Mouse (Mus musculus) kidney, postnatal 0 days (tissue): ENCODE measurements around the gene Lrr1. TPM values are rescaled to one million over a fixed set of nuclear protein-coding genes. Genes with fewer than 3 reads are reported as not detected.

Source experiments
- ATAC-seq: fragments of 200-750 bp; cut with Nextera tagmentation; replicated peaks from 2 replicates; pipeline ENCODE4 v1.8.0; 2017; ENCODE audit warnings: low read depth, moderate number of reproducible peaks, moderate TSS enrichment, moderate library complexity; ENCODE audit not compliant: low FRiP score
- DNase-seq: peaks from one replicate; pipeline ENCODE4 v3.0.0-alpha.2; 2016; ENCODE audit warnings: low spot score
- H3K27ac ChIP-seq: fragments of 300-500 bp; sonication (generic); 2 replicates; pipeline ENCODE4 v1.5.1; 2014; ENCODE audit warnings: mild to moderate bottlenecking
- H3K27me3 ChIP-seq: fragments of 300-500 bp; sonication (generic); 2 replicates; pipeline ENCODE4 v1.6.1; 2014; ENCODE audit warnings: low read length, mixed read lengths; ENCODE audit not compliant: insufficient read depth
- H3K36me3 ChIP-seq: fragments of 300-500 bp; sonication (generic); 2 replicates; pipeline ENCODE4 v1.6.1; 2014; ENCODE audit warnings: low read length, mixed read lengths; ENCODE audit not compliant: insufficient read depth
- H3K4me1 ChIP-seq: fragments of 300-500 bp; sonication (generic); replicated peaks from 2 replicates; pipeline ENCODE4 v1.6.1; 2014; ENCODE audit warnings: antibody characterized with exemption, low read length, mixed read lengths; ENCODE audit not compliant: insufficient read depth
- H3K4me2 ChIP-seq: fragments of 300-500 bp; sonication (generic); 2 replicates; pipeline ENCODE4 v1.6.1; 2014; ENCODE audit warnings: mild to moderate bottlenecking, low read length, moderate library complexity, mixed read lengths
- H3K4me3 ChIP-seq: fragments of 300-500 bp; sonication (generic); replicated peaks from 2 replicates; pipeline ENCODE4 v1.5.1; 2014; ENCODE audit warnings: low read depth, low read length
- H3K9ac ChIP-seq: fragments of 300-500 bp; sonication (generic); 2 replicates; pipeline ENCODE4 v1.6.1; 2014; ENCODE audit warnings: low read depth, low read length
- H3K9me3 ChIP-seq: fragments of 300-500 bp; sonication (generic); replicated peaks from 2 replicates; pipeline ENCODE4 v1.6.1; 2016; ENCODE audit warnings: low read length, inconsistent platforms, mixed read lengths
- CTCF ChIP-seq: IDR thresholded peaks from 2 replicates; pipeline ENCODE4 v1.5.1; 2016; ENCODE audit warnings: antibody characterized with exemption, low read depth, mild to moderate bottlenecking, moderate library complexity
- WGBS: fragments of 180-500 bp; shearing (Covaris S2); extraction: QIAGEN DNeasy Blood & Tissue Kit; methylation state at CpG from one replicate; pipeline ENCODE4 v1.1.7; 2014; 5-methylcytosine and 5-hydroxymethylcytosine counted together
- polyA plus RNA-seq: library from polyadenylated mRNA; unstranded; fragments of >200 nt; fragmentation: Nextera tagmentation; extraction: Ambion mirVana; gene quantifications from 2 replicates; pipeline ENCODE4 v1.2.1, GENCODE M21; 2015

Lrr1 gene
- polyA plus RNA-seq = 10.7 and 11.5 TPM in 2 replicates

GRCm38 (mm10) chr12:69168461-69169106 is at the start of gene Lrr1:
TSS of gene Lrr1 (plus strand) at chr12:69168814.
- Histone ChIP-seq H3K4me1 (0 out of 2 replicates have a peak, but pooled peaks cover 9% of the 10 kb centered on the region), H3K27ac (peak within 1 kb of the TSS; percentile 55; the same call in 1 of the 2 replicates), H3K9me3 (no peaks in the 10 kb centered on the region), H3K27me3 (no peaks in the 10 kb centered on the region), H3K36me3 (no peaks in the 10 kb centered on the region), H3K9ac (peak within 1 kb of the TSS; percentile 67), H3K4me2 (peak within 1 kb of the TSS; percentile 97), H3K4me3 (peak within 1 kb of the TSS; percentile 73)
- peak; percentile 91 for DNase-seq
- TF ChIP-seq CTCF = no peak
- WGBS = under 1% methylated on average over 40 of the region's 40 CpGs
- ATAC-seq = peak; percentile 88

GRCm38 (mm10) chr12:69119908-69120307 is 48.7 kb upstream of the Lrr1 start:
- DNase-seq (no peak), ATAC-seq (no peak)
- Histone ChIP-seq H3K9ac (no peak overlapping the region), H3K27me3 (no peaks in the 10 kb centered on the region), H3K9me3 (no peaks in the 10 kb centered on the region; the same call in 1 of the 2 replicates), H3K27ac (no peak overlapping the region), H3K4me2 (no peak overlapping the region), H3K4me3 (no peak overlapping the region), H3K36me3 (no peaks in the 10 kb centered on the region), H3K4me1 (no peaks in the 10 kb centered on the region)
- WGBS = 82% methylated on average over 6 of the region's 6 CpGs
- no peak for TF ChIP-seq CTCF

- no peak overlapping the region for H3K9ac ChIP-seq
- H3K4me3 ChIP-seq = no peak overlapping the region
- H3K27me3 ChIP-seq = no peaks in the 10 kb centered on the region
- DNase-seq (no peak), ATAC-seq (no peak)
- H3K4me2 ChIP-seq = no peak overlapping the region
- WGBS = 91% methylated on average over 11 of the region's 11 CpGs
- H3K4me1 ChIP-seq = no peaks in the 10 kb centered on the region
- no peaks in the 10 kb centered on the region for H3K36me3 ChIP-seq
- TF ChIP-seq CTCF = no peak
- no peak overlapping the region for H3K27ac ChIP-seq
- no peaks in the 10 kb centered on the region for H3K9me3 ChIP-seq
Observed at GRCm38 (mm10) chr12:69122801-69123200, 45.8 kb upstream of the Lrr1 start.

GRCm38 (mm10) chr12:69125066-69125465 is 43.5 kb upstream of the Lrr1 start:
- Histone ChIP-seq H3K36me3 (no peaks in the 10 kb centered on the region), H3K27me3 (no peaks in the 10 kb centered on the region), H3K4me1 (no peaks in the 10 kb centered on the region), H3K9me3 (no peaks in the 10 kb centered on the region), H3K9ac (no peak overlapping the region), H3K4me3 (no peak overlapping the region), H3K27ac (no peak overlapping the region), H3K4me2 (no peak overlapping the region)
- DNase-seq (no peak), ATAC-seq (no peak)
- TF ChIP-seq CTCF = no peak
- 88% methylated on average over 5 of the region's 5 CpGs for WGBS

GRCm38 (mm10) chr12:69127170-69127569 is 41.4 kb upstream of the Lrr1 start:
- WGBS = 83% methylated on average over 5 of the region's 5 CpGs
- no peak overlapping the region for H3K27ac ChIP-seq
- H3K27me3 ChIP-seq = no peaks in the 10 kb centered on the region
- no peak overlapping the region for H3K4me3 ChIP-seq
- no peaks in the 10 kb centered on the region for H3K4me1 ChIP-seq
- TF ChIP-seq CTCF = peak; percentile 57
- no peak overlapping the region for H3K9ac ChIP-seq
- DNase-seq (peak; percentile 33), ATAC-seq (no peak)
- no peaks in the 10 kb centered on the region for H3K36me3 ChIP-seq
- H3K9me3 ChIP-seq = no peaks in the 10 kb centered on the region
- no peak overlapping the region for H3K4me2 ChIP-seq

GRCm38 (mm10) chr12:69127626-69128025 is 41.0 kb upstream of the Lrr1 start:
- no peak for TF ChIP-seq CTCF
- ATAC-seq (no peak), DNase-seq (no peak)
- Histone ChIP-seq H3K9ac (no peak overlapping the region), H3K36me3 (no peaks in the 10 kb centered on the region), H3K4me2 (no peak overlapping the region), H3K9me3 (no peaks in the 10 kb centered on the region), H3K4me3 (no peak overlapping the region), H3K4me1 (no peaks in the 10 kb centered on the region), H3K27me3 (no peaks in the 10 kb centered on the region), H3K27ac (no peak overlapping the region)
- 59% methylated on average over 3 of the region's 3 CpGs for WGBS
